Mouse (Mus musculus): ENCODE measurements around the gene Daw1. TPM values are rescaled to one million over a fixed set of nuclear protein-coding genes. Genes with fewer than 3 reads are reported as not detected.

Daw1 gene
- polyA plus RNA-seq, 1 experiment from 2014 or later = 1.1 TPM

- Histone ChIP-seq H3K9ac (replicated peaks; ENCODE audit: low read depth) (no peak overlapping the region), H3K36me3 (ENCODE audit: insufficient read depth, low read length) (no peaks in the 10 kb centered on the region), H3K27me3 (replicated peaks; ENCODE audit: insufficient read depth, low read length) (no peaks in the 10 kb centered on the region), H3K4me2 (replicated peaks; ENCODE audit: low read depth, low read length) (no peak overlapping the region), H3K27ac (ENCODE audit: low read length) (no peak overlapping the region), H3K9me3 (ENCODE audit: low read length) (no peaks in the 10 kb centered on the region), H3K4me3 (ENCODE audit: low read depth, low read length) (no peak overlapping the region), H3K4me1 (ENCODE audit: insufficient read depth, low read depth, low read length) (no peaks in the 10 kb centered on the region)
- DNase-seq (ENCODE audit: low spot score) (no peak), ATAC-seq (no peak)
- TF ChIP-seq CTCF (IDR thresholded peaks at IDR 0.05) = no peak
- TF ChIP-seq EP300 (IDR thresholded peaks at IDR 0.05) = no peak
- WGBS = 75% methylated on average over 3 of the region's 3 CpGs
These were observed 9.6 kb downstream of the Daw1 start for GRCm38 (mm10) chr1:83169158-83169557.

- Histone ChIP-seq H3K4me3 (ENCODE audit: low read depth, low read length) (no peak overlapping the region), H3K27me3 (replicated peaks; ENCODE audit: insufficient read depth, low read length) (no peaks in the 10 kb centered on the region), H3K9me3 (ENCODE audit: low read length) (no peaks in the 10 kb centered on the region), H3K9ac (replicated peaks; ENCODE audit: low read depth) (no peak overlapping the region), H3K27ac (ENCODE audit: low read length) (no peak overlapping the region), H3K4me2 (replicated peaks; ENCODE audit: low read depth, low read length) (no peak overlapping the region), H3K36me3 (ENCODE audit: insufficient read depth, low read length) (no peaks in the 10 kb centered on the region), H3K4me1 (ENCODE audit: insufficient read depth, low read depth, low read length) (no peaks in the 10 kb centered on the region)
- ATAC-seq (no peak), DNase-seq (ENCODE audit: low spot score) (no peak)
- WGBS = 68% methylated on average over 1 of the region's 1 CpGs
- no peak for TF ChIP-seq CTCF (IDR thresholded peaks at IDR 0.05)
- no peak for TF ChIP-seq EP300 (IDR thresholded peaks at IDR 0.05)
These were observed 16.4 kb downstream of the Daw1 start for GRCm38 (mm10) chr1:83175985-83176384.

- H3K36me3 ChIP-seq (ENCODE audit: insufficient read depth, low read length) = no peaks in the 10 kb centered on the region
- no peaks in the 10 kb centered on the region for H3K4me1 ChIP-seq (ENCODE audit: insufficient read depth, low read depth, low read length)
- no peak overlapping the region for H3K4me2 ChIP-seq (replicated peaks; ENCODE audit: low read depth, low read length)
- no peak overlapping the region for H3K27ac ChIP-seq (ENCODE audit: low read length)
- H3K9me3 ChIP-seq (ENCODE audit: low read length) = no peaks in the 10 kb centered on the region
- ATAC-seq = no peak
- no peak for TF ChIP-seq EP300 (IDR thresholded peaks at IDR 0.05)
- no peak for TF ChIP-seq CTCF (IDR thresholded peaks at IDR 0.05)
- H3K9ac ChIP-seq (replicated peaks; ENCODE audit: low read depth) = no peak overlapping the region
- 86% methylated on average over 7 of the region's 7 CpGs for WGBS
- H3K4me3 ChIP-seq (ENCODE audit: low read depth, low read length) = no peak overlapping the region
- no peak for DNase-seq (ENCODE audit: low spot score)
- no peaks in the 10 kb centered on the region for H3K27me3 ChIP-seq (replicated peaks; ENCODE audit: insufficient read depth, low read length)
These were observed 20.0 kb downstream of the Daw1 start for GRCm38 (mm10) chr1:83179531-83179930.

GRCm38 (mm10) chr1:83181418-83181817, 21.9 kb downstream of the Daw1 start:
- no peak overlapping the region for H3K9ac ChIP-seq (replicated peaks; ENCODE audit: low read depth)
- no peak overlapping the region for H3K4me3 ChIP-seq (ENCODE audit: low read depth, low read length)
- TF ChIP-seq CTCF (IDR thresholded peaks at IDR 0.05) = peak; percentile 59
- no peak for TF ChIP-seq EP300 (IDR thresholded peaks at IDR 0.05)
- ATAC-seq (no peak), DNase-seq (ENCODE audit: low spot score) (peak; percentile 46)
- no peaks in the 10 kb centered on the region for H3K9me3 ChIP-seq (ENCODE audit: low read length)
- no peak overlapping the region for H3K4me2 ChIP-seq (replicated peaks; ENCODE audit: low read depth, low read length)
- no peaks in the 10 kb centered on the region for H3K36me3 ChIP-seq (ENCODE audit: insufficient read depth, low read length)
- H3K4me1 ChIP-seq (ENCODE audit: insufficient read depth, low read depth, low read length) = no peaks in the 10 kb centered on the region
- H3K27me3 ChIP-seq (replicated peaks; ENCODE audit: insufficient read depth, low read length) = no peaks in the 10 kb centered on the region
- no peak overlapping the region for H3K27ac ChIP-seq (ENCODE audit: low read length)
- 49% methylated on average over 4 of the region's 4 CpGs for WGBS

DNA sequence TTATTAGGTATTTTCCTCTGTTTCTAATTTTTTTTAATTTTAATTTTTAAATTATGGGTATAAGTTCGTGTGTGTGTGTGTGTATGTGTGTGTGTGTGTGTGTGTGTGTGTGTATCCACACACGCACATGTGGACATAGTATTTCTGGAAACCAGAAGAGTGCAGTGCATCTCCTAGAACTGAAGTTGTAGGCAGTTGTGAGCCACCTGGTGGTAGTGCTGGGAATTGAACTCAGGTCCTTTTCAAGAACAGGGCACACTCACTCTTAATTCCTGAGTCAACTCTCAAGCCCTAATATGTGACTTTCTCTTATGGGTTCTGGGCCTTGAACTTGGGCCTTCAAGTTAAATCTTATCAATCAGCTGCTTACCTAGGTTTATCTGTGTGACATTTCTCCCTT, 27.6 kb downstream of the Daw1 start:
- H3K36me3 ChIP-seq (ENCODE audit: insufficient read depth, low read length) = no peaks in the 10 kb centered on the region
- H3K4me3 ChIP-seq (ENCODE audit: low read depth, low read length) = no peak overlapping the region
- no peaks in the 10 kb centered on the region for H3K9me3 ChIP-seq (ENCODE audit: low read length)
- DNase-seq (ENCODE audit: low spot score) = peak; percentile 43
- no peak overlapping the region for H3K4me2 ChIP-seq (replicated peaks; ENCODE audit: low read depth, low read length)
- WGBS = 32% methylated on average over 2 of the region's 2 CpGs
- no peaks in the 10 kb centered on the region for H3K27me3 ChIP-seq (replicated peaks; ENCODE audit: insufficient read depth, low read length)
- no peak overlapping the region for H3K27ac ChIP-seq (ENCODE audit: low read length)
- ATAC-seq = peak; percentile 35; the same call in 1 of the 2 replicates
- H3K9ac ChIP-seq (replicated peaks; ENCODE audit: low read depth) = no peak overlapping the region
- no peaks in the 10 kb centered on the region for H3K4me1 ChIP-seq (ENCODE audit: insufficient read depth, low read depth, low read length)
- TF ChIP-seq CTCF (IDR thresholded peaks at IDR 0.05) (peak; percentile 84), EP300 (IDR thresholded peaks at IDR 0.05) (no peak)

- Histone ChIP-seq H3K36me3 (ENCODE audit: insufficient read depth, low read length) (no peaks in the 10 kb centered on the region), H3K9me3 (ENCODE audit: low read length) (no peaks in the 10 kb centered on the region), H3K4me2 (replicated peaks; ENCODE audit: low read depth, low read length) (no peak overlapping the region), H3K27me3 (replicated peaks; ENCODE audit: insufficient read depth, low read length) (no peaks in the 10 kb centered on the region), H3K4me3 (ENCODE audit: low read depth, low read length) (no peak overlapping the region), H3K9ac (replicated peaks; ENCODE audit: low read depth) (no peak overlapping the region), H3K27ac (ENCODE audit: low read length) (no peak overlapping the region), H3K4me1 (ENCODE audit: insufficient read depth, low read depth, low read length) (no peaks in the 10 kb centered on the region)
- no peak for TF ChIP-seq CTCF (IDR thresholded peaks at IDR 0.05)
- no peak for TF ChIP-seq EP300 (IDR thresholded peaks at IDR 0.05)
- DNase-seq (ENCODE audit: low spot score) (no peak), ATAC-seq (no peak)
- WGBS = 50% methylated on average over 1 of the region's 1 CpGs
These were observed 50.4 kb downstream of the Daw1 start for GRCm38 (mm10) chr1:83209981-83210380.

- Histone ChIP-seq H3K9me3 (ENCODE audit: low read length) (no peaks in the 10 kb centered on the region), H3K9ac (replicated peaks; ENCODE audit: low read depth) (no peak overlapping the region), H3K4me1 (ENCODE audit: insufficient read depth, low read depth, low read length) (no peaks in the 10 kb centered on the region), H3K27me3 (replicated peaks; ENCODE audit: insufficient read depth, low read length) (no peaks in the 10 kb centered on the region), H3K4me3 (ENCODE audit: low read depth, low read length) (no peak overlapping the region), H3K36me3 (ENCODE audit: insufficient read depth, low read length) (no peaks in the 10 kb centered on the region), H3K27ac (ENCODE audit: low read length) (no peak overlapping the region), H3K4me2 (replicated peaks; ENCODE audit: low read depth, low read length) (no peak overlapping the region)
- ATAC-seq = no peak
- peak; percentile 4 for DNase-seq (ENCODE audit: low spot score)
- peak; percentile 44 for TF ChIP-seq CTCF (IDR thresholded peaks at IDR 0.05)
- no peak for TF ChIP-seq EP300 (IDR thresholded peaks at IDR 0.05)
- 36% methylated on average over 1 of the region's 1 CpGs for WGBS
These were observed 58.7 kb downstream of the Daw1 start for GRCm38 (mm10) chr1:83218260-83218659.
